ENCODE assay signal across 23 mouse cellular contexts in the genomic region with DNA sequence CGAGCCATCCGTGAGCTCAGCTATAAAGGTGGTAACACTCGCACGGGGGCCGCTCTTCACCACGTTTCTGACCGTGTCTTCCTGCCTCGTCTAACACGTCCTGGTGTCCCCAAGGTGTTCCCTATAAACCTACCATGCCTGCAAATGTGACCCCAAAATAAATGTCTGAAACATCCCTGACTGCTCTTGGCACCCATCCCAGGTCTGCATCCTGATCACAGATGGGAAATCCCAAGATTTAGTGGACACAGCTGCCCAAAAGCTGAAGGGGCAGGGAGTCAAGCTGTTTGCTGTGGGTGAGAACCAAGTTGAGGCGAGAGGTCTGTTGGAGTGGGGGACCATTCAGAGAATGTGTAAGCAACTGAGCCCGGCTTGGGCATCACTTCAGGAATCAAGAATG. TPM values are rescaled to one million over a fixed set of nuclear protein-coding genes. Genes with fewer than 3 reads are reported as not detected.
DNase-seq lines count a peak whose midpoint lies in the region; ATAC-seq and TF ChIP-seq lines count a peak whose summit lies in the region.
"Had no signal": no experiment of that assay in that cellular context is flagged by ENCODE, and none has a peak within 500 bp of the region (broad histone marks: within the 10 kb centered on the region; RNA-seq: fewer than 3 reads in every experiment).

No protein-coding gene starts in this region.

- no peak for TF ChIP-seq EP300 in lung, postnatal 0 days (IDR thresholded peaks at IDR 0.05)

- ATAC-seq in lung, postnatal 0 days, result no peak
- no peak for ATAC-seq in hindbrain, embryonic 11.5 days (ENCODE audit: low FRiP score)
- ATAC-seq: activated CD4-positive, CD25-positive, alpha-beta regulatory T cell, adult 4 months; forebrain, embryonic 13.5 days; forebrain, embryonic 15.5 days; forebrain, postnatal 0 days; Patski had no signal

- no peaks in the 10 kb centered on the region for H3K4me1 ChIP-seq in kidney, adult 2 months (ENCODE audit: control insufficient read depth, insufficient read depth, low read length)
- no peaks in the 10 kb centered on the region for H3K4me1 ChIP-seq in lung, postnatal 0 days (ENCODE audit: insufficient read depth, low read depth, low read length)
- H3K4me1 ChIP-seq in hindbrain, embryonic 11.5 days (replicated peaks; ENCODE audit: control insufficient read depth, insufficient read depth, low read length), result no peaks in the 10 kb centered on the region
- H3K4me1 ChIP-seq: forebrain, embryonic 15.5 days had no signal

- WGBS in kidney, adult 2 months, result 83% methylated on average over 11 of the region's 11 CpGs
- 85% methylated on average over 11 of the region's 11 CpGs for WGBS in lung, postnatal 0 days
- WGBS in hindbrain, embryonic 11.5 days, result 93% methylated on average over 11 of the region's 11 CpGs

- no peak overlapping the region for H3K4me2 ChIP-seq in lung, postnatal 0 days (replicated peaks; ENCODE audit: low read depth, low read length)
- H3K4me2 ChIP-seq in myocyte (ENCODE audit: low read depth), result no peak overlapping the region
- H3K4me2 ChIP-seq in hindbrain, embryonic 11.5 days (replicated peaks; ENCODE audit: low read depth, low read length), result no peak overlapping the region
- H3K4me2 ChIP-seq: forebrain, embryonic 13.5 days; forebrain, embryonic 15.5 days had no signal

- H3K36me3 ChIP-seq in kidney, adult 2 months (ENCODE audit: control insufficient read depth, insufficient read depth, low read length), result no peaks in the 10 kb centered on the region
- H3K36me3 ChIP-seq in lung, postnatal 0 days (ENCODE audit: insufficient read depth, low read length), result peaks cover 2% of the 10 kb centered on the region; the same call in 1 of the 2 replicates
- H3K36me3 ChIP-seq in myocyte (ENCODE audit: control insufficient read depth, insufficient read depth), result no peaks in the 10 kb centered on the region
- no peaks in the 10 kb centered on the region for H3K36me3 ChIP-seq in hindbrain, embryonic 11.5 days (ENCODE audit: control insufficient read depth, insufficient read depth, low read length)

- TF ChIP-seq POLR2A in kidney, adult 2 months (IDR thresholded peaks at IDR 0.05; ENCODE audit: low read depth, low read length), result no peak
- TF ChIP-seq POLR2A in myocyte (IDR thresholded peaks at IDR 0.05; ENCODE audit: insufficient read length, low read depth), result no peak

- no peak overlapping the region for H3K27ac ChIP-seq in kidney, adult 2 months (ENCODE audit: insufficient read depth, low read depth, low read length)
- H3K27ac ChIP-seq in lung, postnatal 0 days (ENCODE audit: low read length), result no peak overlapping the region
- no peak overlapping the region for H3K27ac ChIP-seq in hindbrain, embryonic 11.5 days (ENCODE audit: low read depth, low read length)
- H3K27ac ChIP-seq: embryonic facial prominence, embryonic 13.5 days; forebrain, embryonic 13.5 days; forebrain, embryonic 15.5 days had no signal

- no peak overlapping the region for H3K4me3 ChIP-seq in kidney, adult 2 months (ENCODE audit: insufficient read depth, low read depth, low read length)
- H3K4me3 ChIP-seq in lung, postnatal 0 days (ENCODE audit: low read depth, low read length), result no peak overlapping the region
- no peak overlapping the region for H3K4me3 ChIP-seq in myocyte
- no peak overlapping the region for H3K4me3 ChIP-seq in hindbrain, embryonic 11.5 days (ENCODE audit: low read depth, low read length)
- H3K4me3 ChIP-seq: forebrain, embryonic 13.5 days; forebrain, embryonic 15.5 days had no signal

- no peak for TF ChIP-seq CTCF in kidney, adult 2 months (conservative IDR thresholded peaks at IDR 0.05; ENCODE audit: insufficient read depth, insufficient read length, low read depth, low read length)
- TF ChIP-seq CTCF in lung, postnatal 0 days (IDR thresholded peaks at IDR 0.05), result no peak

- H3K27me3 ChIP-seq in kidney, adult 2 months (replicated peaks; ENCODE audit: control insufficient read depth, insufficient read depth, low read length), result no peaks in the 10 kb centered on the region
- no peaks in the 10 kb centered on the region for H3K27me3 ChIP-seq in lung, postnatal 0 days (replicated peaks; ENCODE audit: insufficient read depth, low read length)
- no peaks in the 10 kb centered on the region for H3K27me3 ChIP-seq in myocyte (ENCODE audit: control insufficient read depth, insufficient read depth, insufficient read length)
- H3K27me3 ChIP-seq in hindbrain, embryonic 11.5 days (ENCODE audit: control insufficient read depth, insufficient read depth, low read length), result peaks cover 10% of the 10 kb centered on the region
- H3K27me3 ChIP-seq: Patski had no signal

- no peaks in the 10 kb centered on the region for H3K79me2 ChIP-seq in myocyte (ENCODE audit: control insufficient read depth, insufficient read depth)

- no peak overlapping the region for H3K9ac ChIP-seq in lung, postnatal 0 days (replicated peaks; ENCODE audit: low read depth)
- no peak overlapping the region for H3K9ac ChIP-seq in hindbrain, embryonic 11.5 days (ENCODE audit: low read depth, low read length)
- H3K9ac ChIP-seq: forebrain, embryonic 13.5 days; forebrain, embryonic 15.5 days; forebrain, postnatal 0 days had no signal

- DNase-seq in cerebellum, postnatal 10 days, result peak; percentile 47 to 52
- DNase-seq in cerebellum, adult 18-20 months, result no peak
- DNase-seq in kidney, postnatal 10 days, result peak; percentile 41
- DNase-seq in kidney, adult 2 months, result no peak
- peak; percentile 22 for DNase-seq in lung, postnatal 10 days
- no peak for DNase-seq in lung, postnatal 0 days (ENCODE audit: low spot score)
- no peak for DNase-seq in hindbrain, embryonic 11.5 days (ENCODE audit: low spot score)
- DNase-seq: adrenal gland, adult 8-10 months; adrenal gland, postnatal 14 days; adrenal gland, postnatal 36 days; cerebellum, adult 11-12 months; cerebellum, adult 8-10 months; cerebellum, adult 9-11 months; forebrain, postnatal 0 days had no signal

- no peaks in the 10 kb centered on the region for H3K9me3 ChIP-seq in lung, postnatal 0 days (ENCODE audit: low read length)
- no peaks in the 10 kb centered on the region for H3K9me3 ChIP-seq in hindbrain, embryonic 11.5 days (ENCODE audit: control insufficient read depth, low read length)
- H3K9me3 ChIP-seq: embryonic facial prominence, embryonic 13.5 days; forebrain, embryonic 13.5 days; forebrain, embryonic 15.5 days had no signal

- no peak overlapping the region for H3ac ChIP-seq in myocyte (ENCODE audit: control insufficient read depth, insufficient read length)

TF ChIP-seq in myocyte, 11 proteins besides CTCF, POLR2A, EP300 and RAD21:
- peak in 2 of 3 experiments; percentile 32 to 41 for TF ChIP-seq MYOD1 (IDR thresholded peaks at IDR 0.05; ENCODE audit: control insufficient read depth in 1 of 3, insufficient read length in 2 of 3, low read depth in 2 of 3)
- TF ChIP-seq TCF12 (IDR thresholded peaks at IDR 0.05; ENCODE audit: insufficient read depth, poor library complexity, severe bottlenecking), result no peak
TF ChIP-seq in myocyte: peak in this region for 1.

RNA-seq across cellular contexts. Expression of a gene that starts 1.9 kb away (rescaled TPM):
- 1.8 and 2.3 TPM in 2 replicates for polyA plus RNA-seq in kidney, adult 2 months (2012; rRNA removed)
- polyA plus RNA-seq in lung, postnatal 0 days (2015; fragmentation: Nextera tagmentation; extraction: Ambion mirVana), result 2.5 and 2.9 TPM in 2 replicates
- polyA plus RNA-seq in myocyte (2012; fragmentation: generic; extraction: Trizol), result 8.4 TPM
- 1.2 and 2.6 TPM in 2 replicates for polyA plus RNA-seq in hindbrain, embryonic 11.5 days (2014; fragmentation: Nextera tagmentation; extraction: Ambion mirVana)
- polyA plus RNA-seq: activated CD4-positive, CD25-positive, alpha-beta regulatory T cell, adult 4 months had no signal

RNA-seq across cellular contexts. Expression of a gene that starts 18.8 kb away (rescaled TPM):
- 1,190 and 1,260 TPM in 2 replicates for polyA plus RNA-seq in kidney, adult 2 months (2012; rRNA removed)
- polyA plus RNA-seq in lung, postnatal 0 days (2015; fragmentation: Nextera tagmentation; extraction: Ambion mirVana), result 269 and 290 TPM in 2 replicates
- 468 TPM for polyA plus RNA-seq in myocyte (2012; fragmentation: generic; extraction: Trizol)
- 354 and 388 TPM in 2 replicates for polyA plus RNA-seq in hindbrain, embryonic 11.5 days (2014; fragmentation: Nextera tagmentation; extraction: Ambion mirVana)

RNA-seq across cellular contexts. Expression of a gene that starts 30.6 kb away (rescaled TPM):
- 0.11 and 0.18 TPM in 2 replicates for polyA plus RNA-seq in kidney, adult 2 months (2012; rRNA removed)
- not detected in 2 replicates for polyA plus RNA-seq in lung, postnatal 0 days (2015; fragmentation: Nextera tagmentation; extraction: Ambion mirVana)
- polyA plus RNA-seq in myocyte (2012; fragmentation: generic; extraction: Trizol), result 0.17 TPM
- not detected in 2 replicates for polyA plus RNA-seq in hindbrain, embryonic 11.5 days (2014; fragmentation: Nextera tagmentation; extraction: Ambion mirVana)
- polyA plus RNA-seq: activated CD4-positive, CD25-positive, alpha-beta regulatory T cell, adult 4 months; embryonic facial prominence, embryonic 11.5 days; forebrain, embryonic 11.5 days; forebrain, embryonic 13.5 days; forebrain, embryonic 15.5 days; forebrain, postnatal 0 days had no signal

RNA-seq across cellular contexts. Expression of a gene that starts 36.3 kb away (rescaled TPM):
- 10.6 and 11.3 TPM in 2 replicates for polyA plus RNA-seq in kidney, adult 2 months (2012; rRNA removed)
- polyA plus RNA-seq in lung, postnatal 0 days (2015; fragmentation: Nextera tagmentation; extraction: Ambion mirVana), result 22.0 and 22.8 TPM in 2 replicates
- polyA plus RNA-seq in myocyte (2012; fragmentation: generic; extraction: Trizol), result 4.4 TPM
- polyA plus RNA-seq in hindbrain, embryonic 11.5 days (2014; fragmentation: Nextera tagmentation; extraction: Ambion mirVana), result 10.9 and 12.8 TPM in 2 replicates

RNA-seq across cellular contexts. Expression of a gene that starts 40.8 kb away (rescaled TPM):
- 0.08 TPM in 1 of 2 replicates, not detected in the other for polyA plus RNA-seq in kidney, adult 2 months (2012; rRNA removed)
- polyA plus RNA-seq in lung, postnatal 0 days (2015; fragmentation: Nextera tagmentation; extraction: Ambion mirVana), result 0.48 and 1.0 TPM in 2 replicates
- polyA plus RNA-seq in myocyte (2012; fragmentation: generic; extraction: Trizol), result not detected
- 0.22 and 0.60 TPM in 2 replicates for polyA plus RNA-seq in hindbrain, embryonic 11.5 days (2014; fragmentation: Nextera tagmentation; extraction: Ambion mirVana)
- polyA plus RNA-seq: activated CD4-positive, CD25-positive, alpha-beta regulatory T cell, adult 4 months; C2C12; embryonic facial prominence, embryonic 11.5 days; embryonic facial prominence, embryonic 13.5 days; forebrain, embryonic 11.5 days; forebrain, embryonic 13.5 days; forebrain, embryonic 15.5 days; Patski had no signal

Comparison
In these comparisons a context has a peak if more than half of its experiments do, and no peak if none do; other contexts are left out.
1. DNase-seq: peak in cerebellum, postnatal 10 days (2 of 2), kidney, postnatal 10 days (single experiment) and lung, postnatal 10 days (single experiment); none in cerebellum, adult 18-20 months (0 of 2), kidney, adult 2 months (single experiment), lung, postnatal 0 days (single experiment) and hindbrain, embryonic 11.5 days (single experiment).